Mouse (Mus musculus) MEL-GATA-1-ER (cell line): ENCODE data around the gene Cdk14.

Experiments used
- DNase-seq: peaks from one replicate; pipeline ENCODE4 v3.0.0-alpha.2; 2012; ENCODE audit warnings: low read depth; ENCODE audit errors: extremely low read depth

Cdk14 gene

GRCm38 (mm10) chr5:5319824-5320505 is 100.1 kb downstream of the Cdk14 start:
- DNase-seq, result peak; percentile 3

GRCm38 (mm10) chr5:5314270-5314669 is 105.8 kb downstream of the Cdk14 start:
- DNase-seq, result no peak

GRCm38 (mm10) chr5:5313195-5313760 is 106.8 kb downstream of the Cdk14 start:
- DNase-seq, result no peak

- no peak for DNase-seq
Observed at GRCm38 (mm10) chr5:5305286-5305685, 114.8 kb downstream of the Cdk14 start.

GRCm38 (mm10) chr5:5303102-5303670 is 116.9 kb downstream of the Cdk14 start:
- no peak for DNase-seq

DNA sequence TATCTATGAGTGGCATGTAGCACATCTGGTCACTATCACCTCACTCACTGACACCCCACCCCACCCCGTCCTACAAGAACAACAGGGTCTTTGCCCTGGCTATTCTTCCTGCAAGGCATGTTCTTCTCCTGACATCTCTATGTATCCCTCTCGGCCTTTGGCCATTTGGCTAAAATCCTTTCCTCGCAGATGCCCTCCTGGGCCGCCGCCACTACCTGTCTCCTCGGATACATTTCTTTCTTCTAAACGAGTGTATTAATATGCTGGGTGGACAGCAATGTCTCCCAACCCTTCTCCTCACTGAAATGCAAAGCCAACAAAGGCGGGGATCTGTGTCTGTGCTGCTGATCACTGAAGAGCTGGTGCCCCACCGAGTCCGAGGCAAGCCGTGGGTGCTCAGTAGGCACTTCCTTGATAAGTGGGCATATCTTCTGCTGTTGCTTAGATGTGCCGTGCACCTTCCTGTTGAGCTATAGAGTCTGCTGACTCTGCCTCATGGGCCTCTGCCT is 118.5 kb downstream of the Cdk14 start:
- DNase-seq, result no peak

DNA sequence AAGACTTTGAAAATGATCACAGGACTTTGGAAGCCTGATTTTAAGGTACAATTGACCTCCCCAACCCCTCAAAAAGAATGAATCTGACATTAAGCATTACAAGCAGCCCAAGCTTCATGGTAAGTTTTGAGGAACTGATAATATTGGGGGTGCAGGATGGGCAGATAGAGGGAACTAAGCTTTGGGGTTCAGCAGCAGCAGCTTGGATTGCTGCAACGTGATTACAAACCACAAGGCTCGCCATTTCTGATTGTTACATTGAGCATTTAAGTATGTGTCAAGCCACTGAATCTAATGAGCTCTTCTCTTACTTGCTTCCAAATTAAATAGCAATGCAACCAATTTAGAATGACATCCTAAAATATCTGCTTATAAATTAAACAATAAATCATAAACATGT is 119.1 kb downstream of the Cdk14 start:
- DNase-seq, result no peak

DNA sequence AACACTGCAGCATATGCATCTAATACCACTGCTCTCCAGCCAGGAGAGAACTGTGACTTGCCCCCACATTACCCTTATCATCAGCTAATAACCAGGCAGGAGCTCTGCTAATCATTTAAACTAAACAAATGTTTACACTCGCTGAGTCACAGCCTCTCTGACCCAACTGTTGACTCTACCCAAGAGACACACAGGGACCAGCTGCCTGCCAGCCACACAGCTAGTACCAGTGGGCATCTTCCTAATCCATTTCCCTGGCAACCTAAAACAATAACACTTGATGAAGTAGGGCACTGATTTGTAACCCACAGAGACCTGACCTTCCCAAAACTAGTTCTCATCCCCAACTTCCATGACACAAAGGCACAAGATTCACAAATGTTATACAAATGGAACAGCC is 119.8 kb downstream of the Cdk14 start:
- DNase-seq, result no peak

- DNase-seq, result no peak
Observed at GRCm38 (mm10) chr5:5297222-5297621, 122.9 kb downstream of the Cdk14 start.

DNA sequence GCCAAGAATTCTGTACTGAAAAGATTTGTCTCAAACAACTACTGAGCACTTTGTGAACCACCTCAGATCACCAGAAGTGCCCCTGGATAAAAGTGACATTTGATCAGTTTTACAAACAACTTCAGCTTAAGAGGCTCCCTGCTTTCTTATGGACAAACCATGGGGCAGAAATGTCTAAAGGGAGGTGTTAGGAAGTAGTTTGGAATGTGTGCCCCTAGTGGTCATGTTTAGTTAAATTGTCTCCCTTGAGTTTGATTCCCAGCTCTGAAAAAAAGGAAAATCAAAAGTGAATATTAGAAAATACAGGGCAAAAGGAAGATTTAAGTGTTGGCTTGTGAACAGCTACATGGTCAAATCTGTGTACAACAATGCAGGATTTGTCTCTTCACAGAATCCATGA is 123.3 kb downstream of the Cdk14 start:
- no peak for DNase-seq

DNA sequence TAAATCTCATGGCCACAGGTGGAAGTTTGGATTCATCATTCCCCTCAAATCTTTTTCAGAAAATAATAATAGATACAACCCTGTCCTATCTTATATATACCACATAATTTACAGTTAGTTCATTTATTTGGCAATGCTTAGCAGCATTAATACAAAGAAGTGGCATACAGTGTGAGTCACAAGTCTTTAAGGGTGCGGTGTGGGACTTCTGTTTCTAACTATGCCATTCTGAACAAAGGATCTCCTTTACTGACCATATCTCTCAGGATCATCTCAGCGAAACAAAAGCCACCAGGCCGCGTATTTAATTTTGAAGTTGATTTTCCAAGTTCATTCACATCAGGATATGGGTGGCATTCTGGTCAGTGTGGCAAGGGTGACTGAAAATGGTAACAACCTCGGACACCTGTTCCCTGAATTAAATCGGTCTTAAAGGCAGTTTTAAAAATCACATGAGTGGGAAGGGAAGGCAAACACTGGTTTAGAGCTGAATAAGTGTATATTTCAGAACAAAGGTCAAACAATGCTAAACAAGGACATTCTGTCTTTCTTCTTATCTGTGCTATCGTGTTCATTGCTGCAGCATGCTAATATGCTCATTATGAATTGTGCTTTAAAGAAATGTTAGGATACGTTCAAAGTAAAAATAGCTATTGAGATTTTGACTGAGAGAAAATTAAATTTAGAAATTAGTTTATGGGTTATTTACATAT is 127.1 kb downstream of the Cdk14 start:
- DNase-seq, result no peak

GRCm38 (mm10) chr5:5291321-5291991 is 128.7 kb downstream of the Cdk14 start:
- no peak for DNase-seq

GRCm38 (mm10) chr5:5290714-5291113 is 129.4 kb downstream of the Cdk14 start:
- DNase-seq, result no peak

DNA sequence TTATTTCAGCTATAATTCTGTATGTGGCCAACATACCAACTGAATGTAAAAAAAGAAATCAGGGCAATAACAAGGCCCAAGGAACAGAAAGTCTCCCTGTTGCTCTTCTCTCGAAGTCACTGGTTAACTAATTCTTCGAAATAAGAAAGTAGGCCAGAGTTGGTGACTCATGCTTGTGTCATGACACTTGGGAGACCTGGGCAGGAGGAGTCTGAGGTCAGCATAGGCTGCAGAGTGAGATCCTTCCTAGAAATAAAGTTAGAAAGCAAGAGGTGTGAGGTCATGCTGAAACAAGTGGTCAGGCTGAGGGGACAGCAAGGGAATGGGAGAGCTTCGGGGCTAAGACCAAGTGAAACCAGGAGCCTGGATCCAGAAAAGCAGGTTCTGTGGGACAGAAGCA is 134.2 kb downstream of the Cdk14 start:
- DNase-seq, result no peak

GRCm38 (mm10) chr5:5284531-5284930 is 135.6 kb downstream of the Cdk14 start:
- no peak for DNase-seq

DNA sequence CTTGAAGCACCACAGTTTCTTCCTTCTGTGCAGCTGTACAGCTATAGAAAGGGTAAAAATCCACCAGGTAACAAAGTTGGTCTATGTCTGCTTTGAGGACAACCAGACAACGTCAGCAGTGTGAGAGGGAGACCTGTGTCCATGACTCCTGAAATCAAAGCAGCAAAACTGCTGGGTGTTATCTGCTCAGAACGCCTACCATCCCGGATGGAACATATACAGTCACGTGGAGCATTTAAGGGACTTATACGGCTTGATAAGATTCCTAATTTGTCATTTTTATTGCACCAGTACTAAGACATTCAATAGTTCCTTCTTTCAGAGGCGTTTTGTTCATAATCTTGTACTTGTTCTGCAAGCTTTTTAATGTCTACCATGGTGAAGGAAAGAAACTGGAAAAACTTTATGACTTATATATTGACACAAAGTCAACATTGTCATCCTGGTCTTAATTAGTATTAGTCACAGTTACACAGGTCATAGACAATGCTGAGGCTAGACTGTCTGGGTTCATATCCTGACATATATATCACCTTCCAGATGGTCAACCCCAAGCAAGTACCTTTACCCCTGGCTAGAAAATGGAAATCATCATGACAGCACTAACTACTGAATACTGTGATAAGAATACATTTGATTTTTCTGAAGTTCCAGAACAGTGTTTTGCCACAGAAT is 136.2 kb downstream of the Cdk14 start:
- no peak for DNase-seq

GRCm38 (mm10) chr5:5282425-5282824 is 137.7 kb downstream of the Cdk14 start:
- no peak for DNase-seq

- no peak for DNase-seq
Observed at GRCm38 (mm10) chr5:5275321-5275720, 144.8 kb downstream of the Cdk14 start.

- DNase-seq, result no peak
Observed at GRCm38 (mm10) chr5:5274318-5274717, 145.8 kb downstream of the Cdk14 start.

GRCm38 (mm10) chr5:5266787-5267126 is 153.4 kb downstream of the Cdk14 start:
- DNase-seq, result no peak
